Mouse (Mus musculus): ENCODE measurements at regions not wholly inside any gene's neighbourhood (a gene's known extent, or its start where the extent isn't known, plus 50 kb on each side); places are given as distances from the start of the nearest gene placed in this dataset.
"Not testable (repeated sequence)": the region's sequence is repeated elsewhere in the genome, so short reads cannot be mapped to it uniquely, and the experiment has no call there.

DNA sequence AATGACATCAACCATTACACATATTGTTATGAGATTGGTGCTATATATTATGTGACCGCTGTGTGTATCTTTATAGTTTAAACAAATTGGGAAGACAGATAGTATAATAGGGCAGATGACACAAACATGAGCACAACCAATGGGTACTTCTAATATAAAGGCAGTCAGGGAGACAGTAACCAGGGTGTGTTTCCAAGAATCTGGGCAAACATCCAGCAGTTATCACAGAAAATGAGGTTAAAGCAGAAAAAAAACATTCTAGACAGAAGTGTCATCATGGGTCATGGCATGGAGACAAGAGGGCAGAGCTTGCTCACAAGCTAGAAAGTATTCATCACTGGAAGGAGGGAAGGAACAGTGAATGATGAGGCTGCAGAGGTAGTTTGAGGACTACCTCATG lies 129.8 kb upstream of the Arhgap42 start:
- ATAC-seq (replicated peaks; ENCODE audit: poor library complexity) = no peak

GRCm38 (mm10) chr9:9342456-9343185 lies 103.7 kb upstream of the Arhgap42 start:
- ATAC-seq (replicated peaks; ENCODE audit: poor library complexity) = no peak

GRCm38 (mm10) chr9:9318624-9319023 lies 79.7 kb upstream of the Arhgap42 start:
- no peak for ATAC-seq (replicated peaks; ENCODE audit: poor library complexity)

DNA sequence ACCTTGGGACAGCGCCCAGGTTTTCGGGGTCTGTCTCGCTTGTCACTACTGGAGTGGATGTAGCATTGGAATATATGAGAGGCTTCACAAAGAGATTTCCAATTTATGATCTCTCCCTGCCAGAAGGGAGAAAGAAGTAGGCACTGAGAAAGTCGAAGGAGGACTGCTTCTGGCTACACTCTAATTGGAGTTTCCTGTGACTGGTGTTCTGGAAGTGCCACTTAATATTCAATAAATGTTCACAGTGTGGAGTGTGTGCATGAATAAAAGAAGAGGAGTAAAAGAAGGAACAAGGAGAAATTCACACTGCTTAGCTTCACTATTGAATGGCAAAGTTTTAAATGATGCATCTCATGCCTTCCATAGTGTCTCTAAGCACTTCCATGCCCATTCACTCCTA lies 77.1 kb upstream of the Arhgap42 start:
- no peak for ATAC-seq (replicated peaks; ENCODE audit: poor library complexity)

DNA sequence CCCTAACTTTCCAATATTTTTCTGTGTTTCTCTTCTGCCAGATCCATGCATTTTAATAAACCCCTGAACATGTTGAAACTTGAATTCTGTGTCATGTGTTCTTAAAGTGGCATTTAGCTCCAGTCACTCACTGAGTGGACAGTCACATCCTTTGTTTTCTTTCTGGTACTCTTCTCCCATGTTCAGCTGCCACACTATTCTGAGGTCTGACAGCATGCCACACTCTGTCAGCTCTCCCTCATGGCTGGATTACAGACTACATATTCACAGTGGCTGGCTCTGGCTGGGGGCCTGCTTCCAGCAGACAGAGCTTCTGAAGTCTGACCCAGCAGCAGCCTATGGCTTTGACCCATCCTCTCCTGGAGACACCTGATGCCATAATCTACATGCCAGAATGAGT lies 73.4 kb upstream of the Arhgap42 start:
- ATAC-seq (replicated peaks; ENCODE audit: poor library complexity) = no peak

DNA sequence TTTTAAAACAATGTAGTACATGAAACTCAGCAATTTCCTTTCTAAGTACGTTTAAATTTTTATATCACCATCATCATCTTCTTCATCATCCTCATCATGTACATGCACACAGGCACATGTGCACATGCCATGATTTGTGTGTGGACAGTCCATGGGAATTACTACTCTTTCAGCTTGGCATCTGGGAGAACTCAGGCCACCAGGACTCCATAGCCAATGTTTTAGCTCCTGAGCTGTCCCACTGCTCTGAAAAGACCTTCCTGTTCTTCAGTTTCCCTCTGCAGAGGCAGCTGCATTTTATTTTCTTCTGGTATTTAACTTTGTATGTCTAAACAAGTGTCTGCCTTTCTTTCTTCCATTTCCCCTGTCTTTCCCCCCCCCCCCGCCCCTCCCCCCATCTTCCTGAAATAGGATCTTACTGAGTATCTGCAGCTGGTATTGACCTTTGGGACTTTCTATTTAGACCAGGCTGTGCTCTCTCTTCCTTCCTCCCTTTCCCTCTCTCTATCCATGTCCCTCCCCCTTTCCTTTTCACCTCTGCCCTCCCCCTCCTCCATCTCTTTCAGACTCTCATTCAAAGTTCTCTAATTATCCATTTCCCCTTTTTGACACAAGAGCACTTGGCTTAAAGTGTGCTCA lies 72.8 kb upstream of the Arhgap42 start:
- ATAC-seq (replicated peaks; ENCODE audit: poor library complexity) = no peak

GRCm38 (mm10) chr9:9311040-9311583 lies 72.2 kb upstream of the Arhgap42 start:
- not testable (repeated sequence) for ATAC-seq (replicated peaks; ENCODE audit: poor library complexity)

- ATAC-seq (replicated peaks; ENCODE audit: poor library complexity) = no peak
Observed at GRCm38 (mm10) chr9:9290767-9291166, 51.9 kb upstream of the Arhgap42 start.

DNA sequence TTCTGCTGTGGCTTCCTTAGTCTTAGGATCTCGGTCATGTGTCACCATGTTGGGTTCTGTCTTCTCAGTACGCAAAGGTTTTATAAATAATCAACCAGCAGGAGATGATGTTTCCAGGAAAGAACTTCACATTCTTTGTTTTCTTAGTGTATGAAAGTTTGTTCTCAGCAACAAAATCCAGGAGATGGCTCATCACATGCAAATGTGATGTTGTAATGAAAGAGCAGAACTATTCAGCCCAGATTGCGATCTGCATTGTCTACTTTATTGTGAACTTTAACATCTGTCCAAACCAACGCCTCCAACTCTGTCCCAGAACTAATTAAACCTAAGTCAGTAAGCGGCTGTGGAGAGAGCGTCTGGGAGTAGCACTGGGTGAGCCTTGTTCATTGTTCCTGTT lies 50.7 kb upstream of the Arhgap42 start:
- no peak for ATAC-seq (replicated peaks; ENCODE audit: poor library complexity)

Data from megakaryocyte progenitor cell, adult 5-6 weeks (primary cell).